Mouse (Mus musculus): ENCODE measurements around the gene BC055324. TPM values are rescaled to one million over a fixed set of nuclear protein-coding genes. Genes with fewer than 3 reads are reported as not detected.

The BC055324 gene
- polyA plus RNA-seq, 1 experiment: 2.8 TPM

DNA sequence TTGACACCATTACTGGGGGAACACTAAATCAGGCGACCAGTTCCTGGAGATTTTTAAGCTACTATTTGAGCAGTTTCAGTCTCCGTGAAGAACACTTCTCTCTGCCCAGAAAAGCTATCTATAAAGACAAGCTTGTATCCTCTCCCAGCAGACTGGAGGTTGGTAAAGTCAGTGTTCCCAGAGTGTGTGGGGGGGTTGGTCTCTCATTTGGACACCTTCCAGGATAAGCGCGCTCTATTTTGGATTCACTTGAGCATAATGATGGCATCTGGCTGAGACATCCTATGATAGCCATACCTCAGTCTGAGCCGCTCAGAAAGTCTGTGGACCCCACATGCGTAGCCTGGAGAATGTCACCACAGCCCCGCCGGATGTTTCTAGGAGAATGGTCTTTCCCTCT, 70.5 kb downstream of the BC055324 start:
- Histone ChIP-seq H3K27me3 (ENCODE audit: control insufficient read depth, insufficient read depth, insufficient read length) (no peaks in the 10 kb centered on the region), H3K4me3 (no peak overlapping the region), H3K4me2 (ENCODE audit: low read depth) (no peak overlapping the region), H3ac (ENCODE audit: control insufficient read depth, insufficient read length) (no peak overlapping the region), H3K79me2 (ENCODE audit: control insufficient read depth, insufficient read depth) (no peaks in the 10 kb centered on the region), H3K36me3 (ENCODE audit: control insufficient read depth, insufficient read depth) (no peaks in the 10 kb centered on the region)
- TF ChIP-seq USF1 (IDR thresholded peaks at IDR 0.05; ENCODE audit: low read depth) (no peak), POLR2A (IDR thresholded peaks at IDR 0.05; ENCODE audit: insufficient read length, low read depth) (no peak), MYOG (IDR thresholded peaks at IDR 0.05; ENCODE audit: control insufficient read depth in 1 of 3, insufficient read depth in 1 of 3, insufficient read length in 2 of 3, low read depth in 2 of 3) (no peak)

DNA sequence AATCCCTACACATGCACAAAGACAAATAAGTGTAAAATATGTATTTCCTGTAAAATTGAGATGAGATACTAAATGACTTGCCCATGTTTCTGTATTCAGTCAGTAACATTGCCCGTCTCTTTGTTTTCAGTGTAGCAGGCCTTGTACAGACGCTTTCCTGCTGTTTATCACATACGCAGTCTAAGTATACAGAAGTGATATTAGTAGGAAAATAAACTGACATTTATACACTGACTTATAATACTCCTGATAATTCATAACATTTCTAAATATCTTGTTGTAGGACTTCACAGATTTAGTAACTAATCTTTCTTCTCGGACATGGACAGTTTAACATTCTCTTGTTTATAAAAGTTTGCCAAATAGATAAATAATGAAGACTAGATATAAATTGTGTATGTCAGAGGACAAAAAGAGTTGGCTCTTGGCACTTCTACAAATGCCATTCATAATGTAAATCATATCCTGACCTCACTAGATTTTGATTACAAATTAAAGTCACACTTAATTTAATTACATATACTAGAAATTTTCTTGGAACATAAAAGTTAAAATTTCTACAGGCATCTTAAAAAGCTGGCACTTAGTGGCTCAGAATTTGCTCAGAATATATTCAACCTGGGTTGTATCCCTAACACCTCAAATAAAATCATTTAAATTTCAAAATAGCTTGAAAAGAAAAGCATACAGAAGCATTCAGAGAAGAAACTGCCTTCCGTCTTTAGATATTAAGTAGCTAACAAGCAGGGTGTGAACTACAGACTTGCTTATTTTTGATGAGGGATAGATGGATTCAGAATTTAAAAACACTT, 77.0 kb downstream of the BC055324 start:
- TF ChIP-seq SRF (IDR thresholded peaks at IDR 0.05; ENCODE audit: control insufficient read depth, insufficient read length, low read depth) (no peak), TCF3 (IDR thresholded peaks at IDR 0.05; ENCODE audit: insufficient read length, low read depth) (no peak), REST (IDR thresholded peaks at IDR 0.05; ENCODE audit: insufficient read depth, insufficient read length) (no peak), POLR2A (IDR thresholded peaks at IDR 0.05; ENCODE audit: insufficient read length, low read depth) (no peak), TCF12 (IDR thresholded peaks at IDR 0.05; ENCODE audit: insufficient read depth, poor library complexity, severe bottlenecking) (no peak), E2F4 (IDR thresholded peaks at IDR 0.05; ENCODE audit: insufficient read depth) (no peak), USF1 (IDR thresholded peaks at IDR 0.05; ENCODE audit: low read depth) (no peak)
- Histone ChIP-seq H3K36me3 (ENCODE audit: control insufficient read depth, insufficient read depth) (peaks cover 10% of the 10 kb centered on the region), H3K4me3 (no peak overlapping the region), H3K4me2 (ENCODE audit: low read depth) (no peak overlapping the region), H3K27me3 (ENCODE audit: control insufficient read depth, insufficient read depth, insufficient read length) (no peaks in the 10 kb centered on the region), H3K79me2 (ENCODE audit: control insufficient read depth, insufficient read depth) (no peaks in the 10 kb centered on the region), H3ac (ENCODE audit: control insufficient read depth, insufficient read length) (no peak overlapping the region)

DNA sequence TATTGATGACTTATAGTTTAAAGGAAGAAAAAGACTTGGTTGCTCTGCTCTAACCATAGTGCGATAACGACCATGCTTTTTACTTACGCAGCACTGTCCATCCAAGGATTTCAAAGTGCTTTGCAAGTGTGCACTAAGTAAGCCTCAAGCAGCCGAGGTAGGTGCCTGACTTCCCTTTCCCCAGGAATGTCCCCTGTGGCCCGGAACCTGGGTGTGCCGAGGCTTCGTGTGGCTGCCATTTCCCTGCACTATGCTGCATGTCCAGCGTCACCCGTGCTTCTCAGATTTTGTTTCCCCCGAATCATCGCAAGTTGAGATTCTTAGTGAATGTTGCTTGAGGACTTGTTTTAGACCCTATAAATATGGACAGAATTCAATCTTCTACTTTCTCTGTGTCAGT, 82.6 kb downstream of the BC055324 start:
- Histone ChIP-seq H3K36me3 (ENCODE audit: control insufficient read depth, insufficient read depth) (peaks cover under 1% of the 10 kb centered on the region), H3K4me3 (no peak overlapping the region), H3K79me2 (ENCODE audit: control insufficient read depth, insufficient read depth) (no peaks in the 10 kb centered on the region), H3ac (ENCODE audit: control insufficient read depth, insufficient read length) (no peak overlapping the region), H3K27me3 (ENCODE audit: control insufficient read depth, insufficient read depth, insufficient read length) (no peaks in the 10 kb centered on the region), H3K4me2 (ENCODE audit: low read depth) (no peak overlapping the region)
- TF ChIP-seq TCF3 (IDR thresholded peaks at IDR 0.05; ENCODE audit: insufficient read length, low read depth) (no peak), CEBPB (IDR thresholded peaks at IDR 0.05; ENCODE audit: insufficient read depth, poor library complexity, severe bottlenecking) (no peak), TCF12 (IDR thresholded peaks at IDR 0.05; ENCODE audit: insufficient read depth, poor library complexity, severe bottlenecking) (no peak), POLR2AphosphoS2 (IDR thresholded peaks at IDR 0.05; ENCODE audit: insufficient read length, low read depth) (no peak), MAX (IDR thresholded peaks at IDR 0.05; ENCODE audit: low read depth) (no peak), MYOG (IDR thresholded peaks at IDR 0.05; ENCODE audit: control insufficient read depth in 1 of 3, insufficient read depth in 1 of 3, insufficient read length in 2 of 3, low read depth in 2 of 3) (no peak), SRF (IDR thresholded peaks at IDR 0.05; ENCODE audit: control insufficient read depth, insufficient read length, low read depth) (no peak), POLR2A (IDR thresholded peaks at IDR 0.05; ENCODE audit: insufficient read length, low read depth) (no peak), MYOD1 (IDR thresholded peaks at IDR 0.05; ENCODE audit: control insufficient read depth in 1 of 3, insufficient read length in 2 of 3, low read depth in 2 of 3) (no peak), USF1 (IDR thresholded peaks at IDR 0.05; ENCODE audit: low read depth) (no peak), E2F4 (IDR thresholded peaks at IDR 0.05; ENCODE audit: insufficient read depth) (no peak), REST (IDR thresholded peaks at IDR 0.05; ENCODE audit: insufficient read depth, insufficient read length) (no peak)

DNA sequence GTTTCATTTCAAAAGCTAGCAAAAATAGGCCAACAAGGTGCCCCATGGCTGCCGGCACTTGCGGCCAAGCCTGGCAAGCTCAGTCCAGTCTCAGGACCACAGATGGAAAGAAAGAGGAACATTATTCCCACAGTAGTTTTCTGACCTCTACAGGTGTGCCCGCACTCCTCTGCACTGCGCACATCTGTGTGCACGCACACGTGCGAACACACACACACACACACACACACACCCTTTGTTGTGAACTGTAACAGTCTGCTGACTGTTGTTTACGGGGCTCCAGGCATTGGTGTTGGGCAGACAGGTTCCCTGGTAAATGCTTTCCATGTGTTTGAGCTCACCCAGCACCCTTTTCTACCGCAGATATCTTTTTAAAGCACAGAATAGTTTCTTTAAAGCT, 83.8 kb downstream of the BC055324 start:
- Histone ChIP-seq H3ac (ENCODE audit: control insufficient read depth, insufficient read length) (no peak overlapping the region), H3K4me2 (ENCODE audit: low read depth) (no peak overlapping the region), H3K79me2 (ENCODE audit: control insufficient read depth, insufficient read depth) (no peaks in the 10 kb centered on the region), H3K4me3 (no peak overlapping the region), H3K27me3 (ENCODE audit: control insufficient read depth, insufficient read depth, insufficient read length) (no peaks in the 10 kb centered on the region), H3K36me3 (ENCODE audit: control insufficient read depth, insufficient read depth) (peaks cover under 1% of the 10 kb centered on the region)
- TF ChIP-seq SRF (IDR thresholded peaks at IDR 0.05; ENCODE audit: control insufficient read depth, insufficient read length, low read depth) (no peak), E2F4 (IDR thresholded peaks at IDR 0.05; ENCODE audit: insufficient read depth) (no peak), MAX (IDR thresholded peaks at IDR 0.05; ENCODE audit: low read depth) (no peak), USF1 (IDR thresholded peaks at IDR 0.05; ENCODE audit: low read depth) (no peak), POLR2AphosphoS2 (IDR thresholded peaks at IDR 0.05; ENCODE audit: insufficient read length, low read depth) (no peak), TCF3 (IDR thresholded peaks at IDR 0.05; ENCODE audit: insufficient read length, low read depth) (no peak)

DNA sequence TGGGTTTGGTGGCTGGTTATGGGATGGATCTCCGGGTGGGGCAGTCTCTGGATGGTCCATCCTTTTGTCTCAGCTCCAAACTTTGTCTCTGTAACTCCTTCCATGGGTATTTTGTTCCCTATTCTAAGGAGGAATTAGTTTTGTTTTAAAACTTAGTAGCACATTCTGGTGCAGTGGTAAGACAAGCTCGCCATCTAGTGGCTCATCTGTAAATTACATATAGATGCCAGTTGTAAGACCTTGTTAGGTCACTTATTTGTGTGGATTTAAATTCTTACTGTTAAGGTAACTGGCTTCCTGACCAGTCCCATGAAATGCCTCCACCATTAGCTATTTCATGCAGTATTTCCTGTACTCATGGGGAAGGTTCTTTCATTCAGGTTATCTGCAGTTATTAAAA, 84.3 kb downstream of the BC055324 start:
- Histone ChIP-seq H3K36me3 (ENCODE audit: control insufficient read depth, insufficient read depth) (peaks cover 4% of the 10 kb centered on the region), H3K79me2 (ENCODE audit: control insufficient read depth, insufficient read depth) (no peaks in the 10 kb centered on the region), H3K4me3 (no peak overlapping the region), H3K27me3 (ENCODE audit: control insufficient read depth, insufficient read depth, insufficient read length) (no peaks in the 10 kb centered on the region), H3ac (ENCODE audit: control insufficient read depth, insufficient read length) (no peak overlapping the region), H3K4me2 (ENCODE audit: low read depth) (no peak overlapping the region)
- TF ChIP-seq POLR2AphosphoS2 (IDR thresholded peaks at IDR 0.05; ENCODE audit: insufficient read length, low read depth) (no peak), E2F4 (IDR thresholded peaks at IDR 0.05; ENCODE audit: insufficient read depth) (no peak), TCF3 (IDR thresholded peaks at IDR 0.05; ENCODE audit: insufficient read length, low read depth) (no peak), MAX (IDR thresholded peaks at IDR 0.05; ENCODE audit: low read depth) (no peak), SRF (IDR thresholded peaks at IDR 0.05; ENCODE audit: control insufficient read depth, insufficient read length, low read depth) (no peak), USF1 (IDR thresholded peaks at IDR 0.05; ENCODE audit: low read depth) (no peak), TCF12 (IDR thresholded peaks at IDR 0.05; ENCODE audit: insufficient read depth, poor library complexity, severe bottlenecking) (no peak), REST (IDR thresholded peaks at IDR 0.05; ENCODE audit: insufficient read depth, insufficient read length) (no peak), MYOG (IDR thresholded peaks at IDR 0.05; ENCODE audit: control insufficient read depth in 1 of 3, insufficient read depth in 1 of 3, insufficient read length in 2 of 3, low read depth in 2 of 3) (no peak), POLR2A (IDR thresholded peaks at IDR 0.05; ENCODE audit: insufficient read length, low read depth) (no peak)

Measured in myocyte (in vitro differentiated cells).